Mouse (Mus musculus) ES-Bruce4 (cell line): ENCODE results near the gene Mitf. TPM values are rescaled to one million over a fixed set of nuclear protein-coding genes. Genes with fewer than 3 reads are reported as not detected.

Experiments
- H3K27ac ChIP-seq: 2 replicates; pipeline ENCODE4 v1.5.1; 2012; ENCODE audit warnings: low read length, inconsistent platforms; ENCODE audit not compliant: insufficient read depth
- H3K27me3 ChIP-seq: 2 replicates; pipeline ENCODE4 v1.6.1; 2012; ENCODE audit warnings: mild to moderate bottlenecking, low read length, inconsistent platforms; ENCODE audit not compliant: control insufficient read depth, poor library complexity, insufficient read depth, severe bottlenecking
- H3K36me3 ChIP-seq: 2 replicates; pipeline ENCODE4 v1.6.1; 2012; ENCODE audit warnings: inconsistent platforms, mild to moderate bottlenecking, low read length, moderate library complexity; ENCODE audit not compliant: control insufficient read depth, poor library complexity, insufficient read depth, severe bottlenecking
- H3K4me1 ChIP-seq: one replicate; pipeline ENCODE4 v1.8.1; 2011; ENCODE audit warnings: low read length; ENCODE audit not compliant: control insufficient read depth, insufficient read depth
- H3K4me3 ChIP-seq: 2 replicates; pipeline ENCODE4 v1.5.1; 2011; ENCODE audit warnings: low read depth, mild to moderate bottlenecking, low read length
- H3K9ac ChIP-seq: 2 replicates; pipeline ENCODE4 v1.6.1; 2012; ENCODE audit warnings: low read depth, mild to moderate bottlenecking, inconsistent platforms; ENCODE audit not compliant: poor library complexity, severe bottlenecking
- H3K9me3 ChIP-seq: replicated peaks from 2 replicates; pipeline ENCODE4 v1.6.1; 2012; ENCODE audit warnings: mild to moderate bottlenecking, low read length, inconsistent platforms; ENCODE audit not compliant: control insufficient read depth, poor library complexity, insufficient read depth, severe bottlenecking
- CTCF ChIP-seq: IDR thresholded peaks from one replicate; pipeline ENCODE4 v1.8.1; 2011; ENCODE audit warnings: low read depth, low read length
- EP300 ChIP-seq: IDR thresholded peaks from 2 replicates; pipeline ENCODE4 v1.6.1; 2011; ENCODE audit warnings: low read depth, low read length; ENCODE audit not compliant: insufficient read depth
- POLR2A ChIP-seq: IDR thresholded peaks from one replicate; pipeline ENCODE4 v1.8.1; 2011; ENCODE audit warnings: low read length; ENCODE audit not compliant: insufficient read depth
- polyA plus RNA-seq: library from polyadenylated mRNA; stranded (reverse); fragments of >200 nt; gene quantifications from 2 replicates; pipeline ENCODE4 v1.2.4, GENCODE M21; 2011; ENCODE audit warnings: low read depth; ENCODE audit not compliant: missing spikeins, insufficient read depth, insufficient read length

Gene Mitf
- polyA plus RNA-seq, 1 experiment = 2.3 TPM

DNA sequence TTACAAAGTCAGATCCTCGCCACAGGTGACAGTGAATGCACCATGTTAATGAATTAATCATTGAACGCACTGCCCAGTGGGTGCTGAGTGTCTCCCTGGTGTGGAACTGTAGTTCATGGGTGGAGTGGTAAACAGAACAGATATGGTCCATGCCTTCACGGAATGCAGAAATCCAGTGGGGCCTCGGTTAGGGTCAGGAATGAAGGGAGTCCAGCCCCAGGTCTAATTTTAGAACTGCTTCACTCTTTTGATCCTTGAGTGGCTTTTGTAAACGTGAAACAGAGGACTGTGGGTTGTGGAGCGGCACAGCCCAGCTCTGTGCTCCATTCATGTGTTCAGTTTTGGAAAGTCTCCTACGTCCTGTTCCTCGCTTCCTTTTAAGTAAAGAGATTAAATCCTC lies 112.4 kb downstream of the Mitf start:
- Histone ChIP-seq H3K36me3 (no peaks in the 10 kb centered on the region), H3K4me3 (no peak overlapping the region), H3K9me3 (no peaks in the 10 kb centered on the region), H3K27ac (no peak overlapping the region), H3K4me1 (peaks cover 2% of the 10 kb centered on the region), H3K27me3 (no peaks in the 10 kb centered on the region), H3K9ac (no peak overlapping the region)
- no peak for TF ChIP-seq EP300
- no peak for TF ChIP-seq CTCF
- no peak for TF ChIP-seq POLR2A

- H3K9me3 ChIP-seq = no peaks in the 10 kb centered on the region
- no peaks in the 10 kb centered on the region for H3K36me3 ChIP-seq
- H3K27me3 ChIP-seq = no peaks in the 10 kb centered on the region
- H3K4me1 ChIP-seq = peaks cover 2% of the 10 kb centered on the region
- H3K4me3 ChIP-seq = no peak overlapping the region
- no peak overlapping the region for H3K9ac ChIP-seq
- no peak overlapping the region for H3K27ac ChIP-seq
- TF ChIP-seq EP300 (no peak), CTCF (no peak), POLR2A (no peak)
These were observed 114.7 kb downstream of the Mitf start for GRCm38 (mm10) chr6:97921591-97921990.

- no peak overlapping the region for H3K27ac ChIP-seq
- no peaks in the 10 kb centered on the region for H3K9me3 ChIP-seq
- H3K9ac ChIP-seq = no peak overlapping the region
- no peaks in the 10 kb centered on the region for H3K36me3 ChIP-seq
- H3K27me3 ChIP-seq = no peaks in the 10 kb centered on the region
- peaks cover under 1% of the 10 kb centered on the region for H3K4me1 ChIP-seq
- H3K4me3 ChIP-seq = no peak overlapping the region
- TF ChIP-seq POLR2A = no peak
- no peak for TF ChIP-seq EP300
- TF ChIP-seq CTCF = no peak
These were observed 117.4 kb downstream of the Mitf start for GRCm38 (mm10) chr6:97924221-97924620.

- no peaks in the 10 kb centered on the region for H3K4me1 ChIP-seq
- no peaks in the 10 kb centered on the region for H3K36me3 ChIP-seq
- no peak for TF ChIP-seq POLR2A
- no peak for TF ChIP-seq CTCF
- no peak overlapping the region for H3K9ac ChIP-seq
- no peak overlapping the region for H3K4me3 ChIP-seq
- H3K27ac ChIP-seq = no peak overlapping the region
- no peaks in the 10 kb centered on the region for H3K9me3 ChIP-seq
- H3K27me3 ChIP-seq = no peaks in the 10 kb centered on the region; the same call in 1 of the 2 replicates
These were observed 122.2 kb downstream of the Mitf start for GRCm38 (mm10) chr6:97929051-97929450.

DNA sequence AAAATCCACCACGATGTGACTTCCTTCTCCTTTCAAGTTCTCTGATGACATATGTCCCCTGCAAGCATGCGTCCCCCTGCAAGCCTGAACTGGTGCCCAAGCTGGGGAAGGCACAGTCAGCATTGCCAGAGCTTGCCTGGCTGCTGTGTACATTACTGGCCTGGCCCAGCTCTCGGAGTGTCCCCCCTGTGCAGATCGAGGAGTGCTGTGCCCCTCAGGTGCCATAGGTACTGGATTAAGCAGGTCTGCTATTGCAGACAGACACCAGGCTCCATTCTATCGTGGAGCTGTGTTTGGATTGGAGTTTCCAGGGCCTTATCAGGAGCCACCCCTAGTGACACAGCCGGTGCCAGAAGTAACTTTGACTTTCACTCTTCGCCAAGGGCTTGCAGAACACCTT lies 122.6 kb downstream of the Mitf start:
- no peaks in the 10 kb centered on the region for H3K4me1 ChIP-seq
- no peak overlapping the region for H3K9ac ChIP-seq
- TF ChIP-seq CTCF (no peak), EP300 (no peak), POLR2A (no peak)
- no peaks in the 10 kb centered on the region for H3K36me3 ChIP-seq
- no peak overlapping the region for H3K4me3 ChIP-seq
- H3K27me3 ChIP-seq = no peaks in the 10 kb centered on the region; the same call in 1 of the 2 replicates
- no peak overlapping the region for H3K27ac ChIP-seq
- H3K9me3 ChIP-seq = no peaks in the 10 kb centered on the region

DNA sequence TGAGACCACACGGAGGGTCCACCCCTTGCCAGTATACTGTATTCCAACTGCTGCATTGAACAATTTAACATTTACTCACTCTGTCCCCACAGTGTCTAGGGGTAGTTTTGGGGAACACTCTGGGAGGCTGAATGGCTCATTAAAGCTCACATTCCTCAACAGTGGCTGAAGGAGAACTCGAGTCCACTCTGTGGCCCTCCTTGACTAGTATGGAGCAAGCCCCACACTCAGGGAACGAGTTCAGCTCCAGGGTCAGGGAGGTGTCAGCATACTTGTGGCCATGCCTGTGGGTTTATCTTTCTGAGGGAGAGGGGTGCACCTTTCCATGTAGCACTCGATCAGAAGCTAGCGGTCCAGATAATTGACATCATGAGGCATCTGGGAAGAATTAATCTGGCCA lies 130.3 kb downstream of the Mitf start:
- H3K36me3 ChIP-seq = no peaks in the 10 kb centered on the region
- no peaks in the 10 kb centered on the region for H3K9me3 ChIP-seq
- no peak overlapping the region for H3K27ac ChIP-seq
- no peaks in the 10 kb centered on the region for H3K4me1 ChIP-seq
- TF ChIP-seq POLR2A (no peak), CTCF (no peak), EP300 (no peak)
- H3K4me3 ChIP-seq = no peak overlapping the region
- H3K27me3 ChIP-seq = no peaks in the 10 kb centered on the region
- H3K9ac ChIP-seq = no peak overlapping the region
